34 mouse cellular contexts compared by ENCODE assay signal in genomic region chr2:132276249-132276648, GRCm38 (mm10).
"Had no signal": no experiment of that assay in that cellular context is flagged by ENCODE, and none has a peak within 500 bp of the region (broad histone marks: within the 10 kb centered on the region; RNA-seq: fewer than 3 reads in every experiment).

No protein-coding gene starts in this region.

- H3K36me3 ChIP-seq: heart, embryonic 15.5 days; hindbrain, embryonic 12.5 days; intestine, embryonic 15.5 days; kidney, embryonic 15.5 days had no signal

- ATAC-seq: hindbrain, embryonic 16.5 days; hindbrain, postnatal 0 days; inflammation-experienced regulatory T-cells, adult 6 months; intestine, embryonic 15.5 days; intestine, embryonic 16.5 days; intestine, postnatal 0 days had no signal

- H3K4me1 ChIP-seq: hindbrain, embryonic 12.5 days; intestine, embryonic 15.5 days had no signal

- H3K4me3 ChIP-seq: heart, adult 2 months; heart, embryonic 10.5 days; heart, embryonic 12.5 days; heart, embryonic 13.5 days; heart, embryonic 15.5 days; hindbrain, embryonic 10.5 days; hindbrain, embryonic 12.5 days; hindbrain, embryonic 13.5 days; hindbrain, embryonic 15.5 days; intestine, embryonic 15.5 days; kidney, embryonic 15.5 days; layer of hippocampus, adult 2 months had no signal

- H3K27me3 ChIP-seq: heart, embryonic 12.5 days; heart, embryonic 13.5 days; heart, embryonic 15.5 days; hindbrain, embryonic 12.5 days; hindbrain, embryonic 13.5 days; hindbrain, embryonic 15.5 days; intestine, embryonic 15.5 days; kidney, embryonic 15.5 days had no signal

- H3K27ac ChIP-seq: heart, adult 2 months; heart, embryonic 10.5 days; heart, embryonic 13.5 days; heart, embryonic 15.5 days; hindbrain, embryonic 10.5 days; hindbrain, embryonic 12.5 days; hindbrain, embryonic 13.5 days; hindbrain, embryonic 14.5 days; hindbrain, embryonic 15.5 days; hindbrain, postnatal 0 days; intestine, embryonic 15.5 days; kidney, embryonic 15.5 days; kidney, postnatal 0 days; layer of hippocampus, adult 2 months had no signal

- H3K4me2 ChIP-seq: heart, embryonic 11.5 days; heart, embryonic 12.5 days; heart, embryonic 13.5 days; heart, embryonic 15.5 days; hindbrain, embryonic 12.5 days; hindbrain, embryonic 13.5 days; hindbrain, embryonic 14.5 days; hindbrain, embryonic 15.5 days; intestine, embryonic 15.5 days; kidney, embryonic 15.5 days had no signal

- H3K9ac ChIP-seq: heart, embryonic 12.5 days; heart, embryonic 13.5 days; heart, embryonic 15.5 days; hindbrain, embryonic 12.5 days; hindbrain, embryonic 13.5 days; hindbrain, embryonic 14.5 days; hindbrain, embryonic 15.5 days; intestine, embryonic 15.5 days; kidney, embryonic 15.5 days had no signal

- H3K9me3 ChIP-seq: heart, embryonic 10.5 days; heart, embryonic 13.5 days; heart, embryonic 15.5 days; hindbrain, embryonic 10.5 days; hindbrain, embryonic 12.5 days; hindbrain, embryonic 13.5 days; hindbrain, embryonic 15.5 days; intestine, embryonic 15.5 days; kidney, embryonic 15.5 days had no signal

- DNase-seq: heart, adult 2 months; heart, postnatal 36 days; heart, postnatal 4 days; kidney, adult 11 months; kidney, adult 18-20 months; kidney, adult 2 months; kidney, adult 8-10 months; kidney, adult 9 months; kidney, postnatal 10 days; kidney, postnatal 14 days; kidney, postnatal 25 days; kidney, postnatal 36 days; kidney, postnatal 4 days; layer of hippocampus, adult 9-11 months; layer of hippocampus, postnatal 36 days had no signal
